Mouse (Mus musculus) heart, embryonic 14.5 days (tissue): Measurements from ENCODE around the gene Immp2l. TPM values are rescaled to one million over a fixed set of nuclear protein-coding genes. Genes with fewer than 3 reads are reported as not detected.

Experiments
- ATAC-seq: fragments of 200-750 bp; cut with Nextera tagmentation; 2 replicates; pipeline ENCODE4 v1.8.0; 2017; ENCODE audit warnings: low read depth, moderate TSS enrichment; ENCODE audit not compliant: insufficient number of reproducible peaks, insufficient read depth, low FRiP score
- H3K27ac ChIP-seq, 2 experiments: fragments of 200-500 bp in 1 of 2; fragments of 300-500 bp in 1 of 2; sonication (generic) in 1 of 2; replicated peaks in 1 of 2; 2 replicates each; pipeline ENCODE4 v1.5.1; 2012 to 2014; ENCODE audit warnings: low read depth in 2 of 2, low read length in 2 of 2, control low read depth in 1 of 2, mild to moderate bottlenecking in 1 of 2, mixed read lengths in 1 of 2; ENCODE audit not compliant: control insufficient read depth in 1 of 2, insufficient read depth in 1 of 2
- H3K27me3 ChIP-seq: fragments of 300-500 bp; sonication (generic); 2 replicates; pipeline ENCODE4 v1.6.1; 2014; ENCODE audit warnings: mild to moderate bottlenecking, low read length, control low read depth; ENCODE audit not compliant: control insufficient read depth, insufficient read depth
- H3K36me3 ChIP-seq: fragments of 300-500 bp; sonication (generic); 2 replicates; pipeline ENCODE4 v1.6.1; 2014; ENCODE audit warnings: mild to moderate bottlenecking, control low read depth, low read length, mixed read lengths; ENCODE audit not compliant: control insufficient read depth, insufficient read depth
- H3K4me1 ChIP-seq, 2 experiments: fragments of 200-500 bp in 1 of 2; fragments of 300-500 bp in 1 of 2; sonication (generic) in 1 of 2; 2 replicates each; pipeline ENCODE4 v1.6.1; 2012 to 2014; ENCODE audit warnings: low read length in 2 of 2, control low read depth in 1 of 2, mixed read lengths in 1 of 2; ENCODE audit not compliant: control insufficient read depth in 2 of 2, insufficient read depth in 2 of 2
- H3K4me2 ChIP-seq: fragments of 300-500 bp; sonication (generic); 2 replicates; pipeline ENCODE4 v1.6.1; 2014; ENCODE audit warnings: mild to moderate bottlenecking, low read length
- H3K4me3 ChIP-seq, 2 experiments: fragments of 200-500 bp in 1 of 2; fragments of 300-500 bp in 1 of 2; sonication (generic) in 1 of 2; 2 replicates each; pipeline ENCODE4 v1.5.1; 2012 to 2014; ENCODE audit warnings: low read length in 2 of 2, mild to moderate bottlenecking in 2 of 2, control low read depth in 1 of 2, low read depth in 1 of 2, moderate library complexity in 1 of 2; ENCODE audit not compliant: control insufficient read depth in 1 of 2, insufficient read depth in 1 of 2
- H3K9ac ChIP-seq: fragments of 300-500 bp; sonication (generic); 2 replicates; pipeline ENCODE4 v1.6.1; 2014; ENCODE audit warnings: mild to moderate bottlenecking, low read length
- H3K9me3 ChIP-seq: fragments of 300-500 bp; sonication (generic); 2 replicates; pipeline ENCODE4 v1.6.1; 2016; ENCODE audit warnings: low read length, control low read depth; ENCODE audit not compliant: control insufficient read depth
- WGBS: fragments of 180-500 bp; shearing (Covaris S2); extraction: QIAGEN DNeasy Blood & Tissue Kit; methylation state at CpG from one replicate; pipeline ENCODE4 v1.1.7; 2014; 5-methylcytosine and 5-hydroxymethylcytosine counted together
- polyA plus RNA-seq: library from polyadenylated mRNA; unstranded; fragments of >200 nt; fragmentation: Nextera tagmentation; extraction: Ambion mirVana; gene quantifications from 2 replicates; pipeline ENCODE4 v1.2.1, GENCODE M21; 2014

Gene Immp2l
- polyA plus RNA-seq, 1 experiment from 2014 or later, result 11.4 TPM

DNA sequence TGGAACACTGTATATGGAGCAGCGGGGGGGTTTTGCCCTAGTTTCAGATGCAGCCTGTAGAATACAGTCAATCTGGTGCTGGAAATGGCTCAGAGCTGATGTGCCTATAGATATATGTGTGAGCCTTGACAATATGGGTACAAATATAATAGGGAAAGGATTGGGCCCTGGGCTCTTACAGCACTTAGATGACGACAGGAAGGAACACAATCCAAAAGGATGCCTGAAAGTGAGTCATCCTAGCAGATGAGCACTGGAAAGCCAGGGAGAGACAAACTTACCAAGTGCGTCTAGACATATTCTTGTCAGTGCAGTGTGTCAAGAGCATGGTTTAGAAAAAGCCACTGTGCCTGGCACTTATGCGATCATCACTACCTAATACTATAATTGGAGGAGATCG, 516.1 kb downstream of the Immp2l start:
- Histone ChIP-seq H3K27me3 (no peaks in the 10 kb centered on the region), H3K9me3 (no peaks in the 10 kb centered on the region), H3K27ac (no peak overlapping the region), H3K4me3 (no peak overlapping the region), H3K9ac (no peak overlapping the region), H3K36me3 (no peaks in the 10 kb centered on the region), H3K4me1 (no peaks in the 10 kb centered on the region), H3K4me2 (no peak overlapping the region)
- ATAC-seq, result no peak
- 76% methylated on average over 5 of the region's 5 CpGs for WGBS

DNA sequence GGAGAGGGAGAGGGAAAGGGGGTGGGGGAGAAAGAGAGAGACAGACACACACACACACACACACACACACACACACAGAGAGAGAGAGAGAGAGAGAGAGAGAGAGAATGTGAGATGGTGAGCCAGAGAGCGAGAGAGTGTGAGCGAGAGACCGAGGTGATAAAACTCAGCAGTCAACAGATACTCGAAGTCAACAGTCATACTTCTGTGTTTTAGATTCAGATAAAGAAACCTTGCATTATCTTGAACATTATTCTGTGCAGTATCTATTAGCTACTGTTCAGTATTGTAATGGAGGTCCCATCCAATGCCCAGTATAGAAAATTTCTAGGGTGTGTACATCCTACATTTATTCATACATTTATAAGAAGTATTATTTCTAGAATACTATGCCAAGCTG, 527.7 kb downstream of the Immp2l start:
- Histone ChIP-seq H3K9me3 (no peaks in the 10 kb centered on the region), H3K27ac (no peak overlapping the region), H3K36me3 (no peaks in the 10 kb centered on the region), H3K4me3 (no peak overlapping the region), H3K27me3 (no peaks in the 10 kb centered on the region), H3K4me1 (peaks cover 0 to 4% of the 10 kb centered on the region in 2 experiments; a peak in 2 of 4 replicates), H3K9ac (no peak overlapping the region), H3K4me2 (no peak overlapping the region)
- ATAC-seq, result no peak
- 42% methylated on average over 4 of the region's 4 CpGs for WGBS

DNA sequence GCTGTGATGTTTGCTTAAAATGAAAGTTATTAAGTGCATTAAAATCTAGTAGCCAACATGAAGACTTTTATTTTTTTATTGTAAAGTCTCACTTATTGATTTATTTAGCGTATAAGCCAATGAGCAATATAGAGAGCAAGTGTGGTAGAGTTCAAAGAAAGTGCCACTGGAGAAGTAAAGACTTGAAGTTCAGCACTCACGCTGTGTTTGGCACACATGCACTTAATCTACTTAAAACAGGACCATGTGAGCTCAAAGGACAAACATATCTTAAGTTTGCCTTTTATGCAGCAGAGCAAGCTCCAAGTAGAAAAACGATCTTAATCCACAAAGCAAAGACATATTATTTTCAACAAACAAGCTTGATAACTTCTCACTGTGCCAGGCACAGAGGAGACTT, 533.9 kb downstream of the Immp2l start:
- Histone ChIP-seq H3K4me2 (no peak overlapping the region), H3K4me3 (no peak overlapping the region), H3K4me1 (peaks cover 0 to 7% of the 10 kb centered on the region in 2 experiments; a peak in 2 of 4 replicates), H3K27ac (no peak overlapping the region), H3K9ac (no peak overlapping the region), H3K36me3 (no peaks in the 10 kb centered on the region), H3K9me3 (no peaks in the 10 kb centered on the region), H3K27me3 (no peaks in the 10 kb centered on the region)
- no peak for ATAC-seq
- WGBS, result 50% methylated on average over 3 of the region's 3 CpGs

DNA sequence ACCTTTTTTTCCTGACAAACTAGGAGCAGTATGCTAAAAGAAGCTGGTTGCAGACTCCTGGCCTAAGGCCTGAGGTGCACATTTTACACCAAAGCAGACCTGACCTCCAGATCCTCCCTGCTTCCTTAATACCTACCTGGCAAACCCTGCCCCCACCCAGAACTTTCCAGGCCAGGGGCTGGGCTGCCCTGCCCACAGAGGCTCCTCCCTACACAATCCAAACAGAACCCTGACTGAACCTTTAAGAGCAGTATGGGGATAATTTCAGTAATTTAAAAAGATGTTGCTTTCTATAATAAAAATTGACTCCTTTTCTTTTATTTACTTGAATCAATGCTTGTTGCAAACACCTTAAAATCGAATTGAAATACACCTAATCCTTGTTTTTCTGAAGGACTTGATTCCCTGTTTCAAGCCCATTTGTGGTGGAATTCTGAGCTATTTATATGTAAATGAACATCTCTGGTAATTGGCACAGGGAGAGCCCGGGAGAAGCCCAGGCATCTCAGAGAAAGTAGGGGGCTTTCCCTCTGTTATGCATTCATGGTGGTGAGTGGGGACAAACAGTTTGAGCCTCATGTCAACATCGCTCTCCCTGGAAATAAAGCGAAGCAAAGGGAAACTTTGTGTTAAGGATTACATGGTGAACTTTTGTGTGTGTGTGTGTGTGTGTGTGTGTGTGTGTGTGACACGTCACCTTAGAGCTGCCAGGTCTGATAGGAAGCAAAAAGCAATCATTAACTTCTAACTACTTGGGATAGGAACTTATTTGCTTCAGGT, 535.3 kb downstream of the Immp2l start:
- H3K9ac ChIP-seq, result no peak overlapping the region
- no peaks in the 10 kb centered on the region for H3K9me3 ChIP-seq
- no peak overlapping the region for H3K27ac ChIP-seq
- H3K4me3 ChIP-seq, result no peak overlapping the region
- no peaks in the 10 kb centered on the region for H3K36me3 ChIP-seq
- no peaks in the 10 kb centered on the region for H3K27me3 ChIP-seq
- ATAC-seq, result no peak
- no peak overlapping the region for H3K4me2 ChIP-seq
- H3K4me1 ChIP-seq, result peaks cover 0 to 7% of the 10 kb centered on the region in 2 experiments; a peak in 2 of 4 replicates
- 56% methylated on average over 5 of the region's 5 CpGs for WGBS

DNA sequence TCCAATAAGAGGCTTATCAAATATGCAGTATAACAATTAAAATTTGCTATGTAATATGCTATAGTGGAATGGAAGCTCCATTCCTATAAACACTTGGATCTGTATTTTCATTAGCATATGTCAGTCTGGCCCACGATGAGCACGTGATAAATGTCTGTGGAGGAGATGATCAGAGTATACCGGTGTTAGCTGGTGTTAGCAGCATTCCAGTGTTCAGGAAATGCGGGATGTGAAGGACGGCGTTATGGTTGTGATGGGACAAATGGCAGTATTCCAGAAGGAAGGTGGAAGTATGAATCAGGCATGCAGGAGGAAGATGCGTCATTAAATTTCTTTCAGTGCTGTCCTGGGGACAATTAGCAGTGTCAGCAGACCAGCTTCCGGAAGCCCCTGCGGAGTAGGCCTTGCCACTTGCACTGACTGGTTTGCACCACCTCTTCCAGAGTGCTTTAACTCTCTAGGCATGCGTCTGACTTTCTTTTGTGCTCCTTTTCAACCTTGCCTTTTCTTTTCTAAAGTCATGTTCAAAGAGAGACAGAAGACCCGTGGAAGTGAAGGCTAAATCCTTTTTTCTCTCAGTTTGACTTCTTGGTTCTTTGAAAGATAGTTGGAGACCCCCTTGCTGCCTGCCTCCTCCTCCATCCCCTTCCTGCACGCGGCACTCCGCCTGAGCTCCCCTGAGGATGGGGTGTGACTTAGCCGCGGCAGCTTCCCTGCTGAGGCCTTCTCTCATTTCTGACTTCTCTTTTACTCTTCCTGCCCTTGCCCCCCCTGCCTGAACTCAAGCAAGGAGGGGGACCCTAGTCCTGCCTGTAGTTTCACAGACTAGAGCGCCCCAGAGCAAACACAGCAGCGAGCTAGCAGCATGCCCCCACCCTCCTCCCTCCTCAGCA, 541.9 kb downstream of the Immp2l start:
- Histone ChIP-seq H3K4me3 (peak overlapping the region; percentile 6; a peak in 2 of 4 replicates), H3K36me3 (no peaks in the 10 kb centered on the region), H3K9ac (peak overlapping the region; percentile 47; the same call in 1 of the 2 replicates), H3K27me3 (no peaks in the 10 kb centered on the region), H3K27ac (no peak overlapping the region), H3K4me1 (peaks cover 8% of the 10 kb centered on the region in 2 experiments; a peak in 2 of 4 replicates), H3K4me2 (peak overlapping the region; percentile 58), H3K9me3 (no peaks in the 10 kb centered on the region)
- no peak; the same call in 1 of the 2 replicates for ATAC-seq
- WGBS, result 15% methylated on average over 18 of the region's 18 CpGs

DNA sequence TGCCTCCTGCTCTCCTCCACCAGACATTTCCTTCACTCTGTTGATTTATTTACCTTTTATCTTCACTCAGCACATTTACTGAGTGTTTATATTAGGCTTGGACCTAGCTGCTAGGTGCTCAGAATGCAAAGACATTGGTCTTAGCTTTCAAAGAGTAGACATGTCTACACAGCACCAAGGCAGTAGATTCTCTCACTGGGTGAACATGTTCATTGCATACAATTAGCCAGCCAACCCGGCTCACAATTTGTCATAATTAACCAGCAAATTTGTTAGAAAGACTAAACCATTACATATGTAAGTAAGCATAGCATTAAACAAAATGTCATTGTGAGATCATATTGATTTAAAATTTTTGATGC, 542.5 kb downstream of the Immp2l start:
- Histone ChIP-seq H3K4me1 (peaks cover 8% of the 10 kb centered on the region in 2 experiments; a peak in 2 of 4 replicates), H3K4me2 (peak overlapping the region; percentile 58), H3K36me3 (no peaks in the 10 kb centered on the region), H3K27ac (no peak overlapping the region), H3K9ac (no peak overlapping the region; the same call in 1 of the 2 replicates), H3K4me3 (no peak overlapping the region), H3K27me3 (no peaks in the 10 kb centered on the region), H3K9me3 (no peaks in the 10 kb centered on the region)
- WGBS, result 36% methylated on average over 1 of the region's 1 CpGs
- no peak; the same call in 1 of the 2 replicates for ATAC-seq

DNA sequence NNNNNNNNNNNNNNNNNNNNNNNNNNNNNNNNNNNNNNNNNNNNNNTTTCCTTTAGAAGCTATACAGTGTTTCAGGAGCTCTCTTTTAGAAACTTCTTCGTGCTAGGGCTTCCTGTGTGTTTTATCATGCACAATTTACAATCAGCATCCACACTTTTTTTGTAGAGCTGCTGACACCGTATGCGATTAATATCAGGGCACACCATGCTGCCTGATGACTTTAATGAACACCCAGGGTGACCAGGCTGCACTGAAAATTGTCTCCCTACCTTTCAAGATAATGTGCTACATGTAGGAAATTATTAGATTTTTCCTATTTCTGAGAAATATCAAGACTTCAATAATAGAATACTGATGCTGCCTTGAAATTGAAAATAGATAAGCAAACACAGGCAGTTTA, 549.9 kb downstream of the Immp2l start:
- H3K9ac ChIP-seq, result no peak overlapping the region
- H3K27me3 ChIP-seq, result no peaks in the 10 kb centered on the region
- no peak overlapping the region for H3K27ac ChIP-seq
- no peak overlapping the region for H3K4me3 ChIP-seq
- H3K4me1 ChIP-seq, result no peaks in the 10 kb centered on the region
- no peak for ATAC-seq
- H3K36me3 ChIP-seq, result no peaks in the 10 kb centered on the region
- no peaks in the 10 kb centered on the region for H3K9me3 ChIP-seq
- WGBS, result 32% methylated on average over 3 of the region's 3 CpGs
- H3K4me2 ChIP-seq, result no peak overlapping the region
